ENCODE assay signal across 7 mouse cellular contexts in genomic region chr2:93418396-93418795, GRCm38 (mm10). TPM values are rescaled to one million over a fixed set of nuclear protein-coding genes. Genes with fewer than 3 reads are reported as not detected.
A peak's percentile ranks its signal among the peaks of the same experiment; 100 is the strongest.
DNase-seq lines count a peak whose midpoint lies in the region; ATAC-seq and TF ChIP-seq lines count a peak whose summit lies in the region.

No protein-coding gene starts in this region.

- no peaks in the 10 kb centered on the region for H3K36me3 ChIP-seq in intestine, embryonic 14.5 days (ENCODE audit: control insufficient read depth, insufficient read depth, low read length)
- no peaks in the 10 kb centered on the region for H3K36me3 ChIP-seq in midbrain, embryonic 12.5 days
- H3K36me3 ChIP-seq in small intestine, adult 2 months (ENCODE audit: control insufficient read depth, insufficient read depth, low read length), result peaks cover 21% of the 10 kb centered on the region

- H3K27ac ChIP-seq in cortical plate, adult 2 months (ENCODE audit: insufficient read depth, low read length), result no peak overlapping the region
- no peak overlapping the region for H3K27ac ChIP-seq in intestine, embryonic 14.5 days (ENCODE audit: low read depth)
- H3K27ac ChIP-seq in midbrain, embryonic 12.5 days (replicated peaks), result no peak overlapping the region
- no peak overlapping the region for H3K27ac ChIP-seq in small intestine, adult 2 months (ENCODE audit: insufficient read depth, low read depth, low read length)

- no peaks in the 10 kb centered on the region for H3K27me3 ChIP-seq in intestine, embryonic 14.5 days (replicated peaks; ENCODE audit: control insufficient read depth, insufficient read depth, low read length)
- H3K27me3 ChIP-seq in midbrain, embryonic 12.5 days, result peaks cover 36% of the 10 kb centered on the region; the same call in 1 of the 2 replicates
- no peaks in the 10 kb centered on the region for H3K27me3 ChIP-seq in small intestine, adult 2 months (ENCODE audit: control insufficient read depth, insufficient read depth, low read length)

- WGBS in intestine, embryonic 14.5 days, result 10% methylated on average over 8 of the region's 8 CpGs
- WGBS in midbrain, embryonic 12.5 days, result 9% methylated on average over 8 of the region's 8 CpGs
- 41% methylated on average over 8 of the region's 8 CpGs for WGBS in small intestine, adult 2 months

- TF ChIP-seq POLR2A in cortical plate, adult 2 months (IDR thresholded peaks at IDR 0.05; ENCODE audit: extremely low read depth, insufficient read depth, low read length), result no peak
- no peak for TF ChIP-seq POLR2A in small intestine, adult 2 months (IDR thresholded peaks at IDR 0.05; ENCODE audit: low read depth, low read length)

- no peak overlapping the region for H3K4me3 ChIP-seq in cortical plate, adult 2 months (ENCODE audit: insufficient read depth, low read length)
- no peak overlapping the region for H3K4me3 ChIP-seq in intestine, embryonic 14.5 days (ENCODE audit: low read depth, low read length)
- H3K4me3 ChIP-seq in midbrain, embryonic 12.5 days, result no peak overlapping the region
- H3K4me3 ChIP-seq in small intestine, adult 2 months (ENCODE audit: low read depth, low read length), result no peak overlapping the region

- no peak overlapping the region for H3K9ac ChIP-seq in intestine, embryonic 14.5 days (ENCODE audit: low read length)
- no peak overlapping the region for H3K9ac ChIP-seq in midbrain, embryonic 12.5 days (replicated peaks)

- peak; percentile 81 to 84 for DNase-seq in adrenal gland, adult 18-20 months (ENCODE audit: low spot score in 2 of 2)
- DNase-seq in gastrocnemius, adult 8-10 months (ENCODE audit: low spot score in 2 of 2), result peak; percentile 37
- peak; percentile 93 for DNase-seq in intestine, embryonic 14.5 days (ENCODE audit: low spot score)
- peak; percentile 79 to 84 for DNase-seq in left cerebral cortex, postnatal 25 days (ENCODE audit: low spot score in 2 of 2)

- H3K4me1 ChIP-seq in cortical plate, adult 2 months (ENCODE audit: control insufficient read depth, insufficient read depth, low read length), result no peaks in the 10 kb centered on the region
- no peaks in the 10 kb centered on the region for H3K4me1 ChIP-seq in intestine, embryonic 14.5 days (replicated peaks; ENCODE audit: control insufficient read depth, insufficient read depth, low read length)
- peaks cover 5% of the 10 kb centered on the region for H3K4me1 ChIP-seq in midbrain, embryonic 12.5 days
- H3K4me1 ChIP-seq in small intestine, adult 2 months (ENCODE audit: control insufficient read depth, insufficient read depth, insufficient read length, low read length), result peaks cover under 1% of the 10 kb centered on the region; the same call in 1 of the 2 replicates

- TF ChIP-seq CTCF in cortical plate, adult 2 months (IDR thresholded peaks at IDR 0.05; ENCODE audit: extremely low read depth, insufficient read depth, low read length), result peak; percentile 85
- peak; percentile 76; the same call in 1 of the 2 replicates for TF ChIP-seq CTCF in small intestine, adult 2 months (IDR thresholded peaks at IDR 0.05; ENCODE audit: extremely low read depth, insufficient read length, insufficient replicate concordance, low read depth, low read length)

- H3K9me3 ChIP-seq in intestine, embryonic 14.5 days (ENCODE audit: control insufficient read depth, low read length), result no peaks in the 10 kb centered on the region
- no peaks in the 10 kb centered on the region for H3K9me3 ChIP-seq in midbrain, embryonic 12.5 days

- no peak overlapping the region for H3K4me2 ChIP-seq in intestine, embryonic 14.5 days (ENCODE audit: low read length)
- H3K4me2 ChIP-seq in midbrain, embryonic 12.5 days (replicated peaks), result no peak overlapping the region

- ATAC-seq in intestine, embryonic 14.5 days (replicated peaks; ENCODE audit: low FRiP score, low TSS enrichment, low read depth), result peak; percentile 56
- peak; percentile 38 for ATAC-seq in midbrain, embryonic 12.5 days (ENCODE audit: low FRiP score, low read depth)

- intact Hi-C loops in left cerebral cortex, postnatal 25 days (cut with DNase I), result loop anchor here (1.0 to 10.0 kb wide), 4 partner anchors 86 to 524 kb away; partner anchors contain the start of gene Tspan18

RNA-seq across cellular contexts. Expression of gene Cd82, which starts 44.5 kb away (rescaled TPM):
- total RNA-seq in adrenal gland, adult 18-20 months (2021), result 10 to 100 TPM; 55.7 to 67.5 TPM
- polyA plus RNA-seq in cortical plate, adult 2 months (2012; rRNA removed), result 35.2 and 45.3 TPM in 2 replicates
- total RNA-seq in gastrocnemius, adult 8-10 months (2022), result 10 to 100 TPM in 1 of 4 experiments, 1 to 10 TPM in 3; 7.6 to 10.1 (median 9.8) TPM
- 41.3 and 43.4 TPM in 2 replicates for polyA plus RNA-seq in intestine, embryonic 14.5 days (2014; fragmentation: Nextera tagmentation; extraction: Ambion mirVana)
- 10 to 100 TPM; 15.7 to 16.3 TPM for total RNA-seq in left cerebral cortex, postnatal 25 days (2021)
- polyA plus RNA-seq in midbrain, embryonic 12.5 days (2016; fragmentation: Nextera tagmentation; extraction: Ambion mirVana), result 8.5 and 8.8 TPM in 2 replicates
- 123 and 433 TPM in 2 replicates for polyA plus RNA-seq in small intestine, adult 2 months (2012; rRNA removed)

Comparison
In these comparisons a context has a peak if more than half of its experiments do, and no peak if none do; other contexts are left out.
1. DNase-seq: peak in every context shown above with its lines; median percentile 93 in intestine, embryonic 14.5 days; 82 in adrenal gland, adult 18-20 months; 82 in left cerebral cortex, postnatal 25 days; 37 in gastrocnemius, adult 8-10 months.